Mouse (Mus musculus) olfactory bulb, adult 2 months (tissue): ENCODE measurements around the gene Aldh1l1.

Source experiments
- CTCF ChIP-seq: fragments of 200-500 bp; IDR thresholded peaks from 2 replicates; pipeline ENCODE4 v1.5.1; 2012; ENCODE audit warnings: low read depth, mild to moderate bottlenecking, low read length, moderate library complexity; ENCODE audit not compliant: insufficient read depth
- POLR2A ChIP-seq: fragments of 200-500 bp; IDR thresholded peaks from 2 replicates; pipeline ENCODE4 v1.6.1; 2012; ENCODE audit warnings: mild to moderate bottlenecking, low read depth, low read length, moderate library complexity; ENCODE audit not compliant: insufficient read depth

DNA sequence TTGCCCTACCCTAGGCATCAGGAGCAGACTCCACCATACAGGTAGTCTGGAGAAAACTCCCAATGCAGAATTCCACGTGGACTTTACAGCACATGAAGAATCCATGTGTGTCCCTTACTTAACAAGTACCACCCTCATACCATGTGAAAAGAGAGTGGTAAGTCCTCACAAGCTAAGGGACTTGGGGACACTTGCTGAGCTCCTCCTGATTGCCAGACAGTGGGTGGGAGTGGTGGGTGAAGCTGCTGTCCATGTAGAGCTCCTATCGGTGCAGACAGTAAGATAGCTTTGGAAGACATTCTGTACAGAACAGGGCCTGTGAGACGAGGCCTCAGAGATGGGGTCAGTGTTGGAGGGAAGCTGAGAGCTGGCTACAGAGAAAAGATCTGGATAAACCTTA is 81.7 kb downstream of the Aldh1l1 start:
- no peak for TF ChIP-seq POLR2A
- no peak for TF ChIP-seq CTCF
